Mouse (Mus musculus): Measurements from ENCODE around the gene Abcc4.

DNA sequence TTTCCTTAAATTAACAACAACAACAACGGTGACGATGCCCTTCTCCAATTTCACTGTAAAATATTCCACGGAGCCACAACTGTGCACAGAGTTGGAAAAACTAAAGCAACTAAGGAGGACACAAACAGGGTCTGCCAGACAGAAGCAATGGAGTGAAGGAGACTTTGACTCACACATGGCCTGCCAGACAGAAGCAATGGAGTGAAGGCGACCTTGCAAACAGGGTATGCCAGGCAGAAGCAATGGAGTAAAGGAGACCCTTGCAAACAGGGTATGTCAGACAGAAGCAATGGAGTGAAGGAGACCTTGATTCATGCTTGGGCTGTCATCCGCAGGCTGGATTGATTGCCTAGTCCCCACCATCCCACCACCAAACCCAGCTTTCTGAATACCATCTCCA lies 19.2 kb downstream of the Abcc4 start:
- no peak for TF ChIP-seq CTCF (IDR thresholded peaks at IDR 0.05; ENCODE audit: borderline replicate concordance, insufficient read depth, low read depth, low read length)
- no peak for TF ChIP-seq POLR2A (IDR thresholded peaks at IDR 0.05; ENCODE audit: borderline replicate concordance, insufficient read depth, low read length)

All from cerebellum, adult 2 months (tissue).